In the genomic region with DNA sequence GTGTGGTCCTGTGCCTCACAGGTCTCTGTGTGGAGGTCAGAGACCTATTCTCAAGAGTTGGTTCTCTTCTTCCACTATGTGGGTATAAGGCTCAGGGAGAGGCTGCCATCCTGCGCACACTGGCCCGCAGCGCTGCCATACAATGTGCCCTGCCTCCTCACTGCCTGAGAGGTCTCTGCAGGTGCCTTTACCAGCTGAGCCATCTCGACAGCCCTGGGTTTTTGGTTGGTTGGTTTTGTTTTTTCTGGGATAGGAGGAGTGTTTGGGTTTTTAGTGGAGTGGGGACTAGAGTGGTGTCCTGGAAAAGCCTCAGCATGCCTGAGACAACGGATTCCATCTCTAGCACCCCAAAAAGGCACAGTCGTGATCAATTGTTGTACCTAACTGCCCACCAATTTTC, we compare ENCODE assay signal across 10 mouse cellular contexts. TPM values are rescaled to one million over a fixed set of nuclear protein-coding genes. Genes with fewer than 3 reads are reported as not detected.
DNase-seq lines count a peak whose midpoint lies in the region; ATAC-seq and TF ChIP-seq lines count a peak whose summit lies in the region.
"Had no signal": no experiment of that assay in that cellular context is flagged by ENCODE, and none has a peak within 500 bp of the region (broad histone marks: within the 10 kb centered on the region; RNA-seq: fewer than 3 reads in every experiment).

No protein-coding gene starts in this region.

- TF ChIP-seq EP300 in liver, postnatal 0 days (IDR thresholded peaks at IDR 0.05; ENCODE audit: low read depth): no peak
- no peak for TF ChIP-seq EP300 in heart, adult 2 months (IDR thresholded peaks at IDR 0.05; ENCODE audit: insufficient read depth, low read depth, low read length)

- no peaks in the 10 kb centered on the region for H3K9me3 ChIP-seq in kidney, embryonic 15.5 days (replicated peaks)
- no peaks in the 10 kb centered on the region for H3K9me3 ChIP-seq in ES-E14 (ENCODE audit: control insufficient read depth, insufficient read depth, low read depth, low read length)
- no peaks in the 10 kb centered on the region for H3K9me3 ChIP-seq in embryonic facial prominence, embryonic 15.5 days (replicated peaks)
- H3K9me3 ChIP-seq in liver, postnatal 0 days (ENCODE audit: low read length): no peaks in the 10 kb centered on the region

- no peak overlapping the region for H3K4me3 ChIP-seq in kidney, embryonic 15.5 days (replicated peaks)
- no peak overlapping the region for H3K4me3 ChIP-seq in ES-E14 (ENCODE audit: insufficient read depth in 1 of 2, low read depth in 1 of 2, low read length in 2 of 2, poor library complexity in 1 of 2, severe bottlenecking in 1 of 2)
- no peak overlapping the region for H3K4me3 ChIP-seq in embryonic facial prominence, embryonic 15.5 days (replicated peaks)
- H3K4me3 ChIP-seq in liver, postnatal 0 days (ENCODE audit: low read depth, low read length): no peak overlapping the region
- H3K4me3 ChIP-seq in heart, adult 2 months: no peak overlapping the region

- no peak for TF ChIP-seq POLR2A in heart, adult 2 months (IDR thresholded peaks at IDR 0.05; ENCODE audit: insufficient read depth, low read depth, low read length)

- no peak for TF ChIP-seq CTCF in liver, postnatal 0 days (IDR thresholded peaks at IDR 0.05; ENCODE audit: low read depth)
- TF ChIP-seq CTCF in heart, adult 2 months (IDR thresholded peaks at IDR 0.05): no peak

- ATAC-seq in kidney, embryonic 15.5 days (replicated peaks; ENCODE audit: low FRiP score): no peak
- no peak for ATAC-seq in embryonic facial prominence, embryonic 15.5 days (ENCODE audit: insufficient number of reproducible peaks, low FRiP score, low TSS enrichment, low read depth)
- no peak for ATAC-seq in liver, postnatal 0 days

- WGBS in kidney, embryonic 15.5 days: 80% methylated on average over 6 of the region's 6 CpGs
- WGBS in embryonic facial prominence, embryonic 15.5 days: 78% methylated on average over 6 of the region's 6 CpGs
- 79% methylated on average over 6 of the region's 6 CpGs for WGBS in liver, postnatal 0 days (ENCODE audit: insufficient replicate concordance)
- 83% methylated on average over 6 of the region's 6 CpGs for WGBS in heart, adult 2 months

- H3K27ac ChIP-seq in kidney, embryonic 15.5 days: no peak overlapping the region
- no peak overlapping the region for H3K27ac ChIP-seq in ES-E14 (ENCODE audit: insufficient read depth, low read depth, low read length, poor library complexity, severe bottlenecking)
- peak overlapping the region; percentile 36; the same call in 1 of the 2 replicates for H3K27ac ChIP-seq in embryonic facial prominence, embryonic 15.5 days (replicated peaks)
- H3K27ac ChIP-seq in liver, postnatal 0 days (ENCODE audit: low read depth): peak overlapping the region; percentile 31; the same call in 1 of the 2 replicates
- no peak overlapping the region for H3K27ac ChIP-seq in heart, adult 2 months

- 0 out of 2 replicates have a peak overlapping the region, but pooled peaks have one; percentile 10 for H3K9ac ChIP-seq in kidney, embryonic 15.5 days
- H3K9ac ChIP-seq in ES-E14 (ENCODE audit: insufficient read depth, low read depth, low read length, poor library complexity, severe bottlenecking): peak overlapping the region; percentile 66; the same call in 1 of the 2 replicates
- H3K9ac ChIP-seq in embryonic facial prominence, embryonic 15.5 days: no peak overlapping the region
- no peak overlapping the region for H3K9ac ChIP-seq in liver, postnatal 0 days (replicated peaks)
- no peak overlapping the region for H3K9ac ChIP-seq in heart, adult 2 months (ENCODE audit: low read depth, low read length)

- in situ Hi-C loops in ES-E14 (cut with MboI; ENCODE audit: low sequenced_read_pairs in 2 of 2, unreplicated experiment in 2 of 2): no loop called here

- no peak overlapping the region for H3K4me2 ChIP-seq in kidney, embryonic 15.5 days
- H3K4me2 ChIP-seq in embryonic facial prominence, embryonic 15.5 days (replicated peaks): no peak overlapping the region
- peak overlapping the region; percentile 38 for H3K4me2 ChIP-seq in liver, postnatal 0 days (ENCODE audit: low read depth, low read length)

- H3K36me3 ChIP-seq in kidney, embryonic 15.5 days: peaks cover 31% of the 10 kb centered on the region
- H3K36me3 ChIP-seq in ES-E14 (ENCODE audit: control insufficient read depth, insufficient read depth, low read length, poor library complexity, severe bottlenecking): peaks cover 19% of the 10 kb centered on the region
- H3K36me3 ChIP-seq in embryonic facial prominence, embryonic 15.5 days: peaks cover 24% of the 10 kb centered on the region
- H3K36me3 ChIP-seq in liver, postnatal 0 days (replicated peaks; ENCODE audit: insufficient read depth, low read length): peaks cover 27% of the 10 kb centered on the region
- H3K36me3 ChIP-seq in heart, adult 2 months (ENCODE audit: control insufficient read depth, insufficient read depth, low read length): peaks cover 14% of the 10 kb centered on the region

- peaks cover 22% of the 10 kb centered on the region for H3K4me1 ChIP-seq in kidney, embryonic 15.5 days
- no peaks in the 10 kb centered on the region; a peak in 2 of 4 replicates for H3K4me1 ChIP-seq in ES-E14 (ENCODE audit: control insufficient read depth in 2 of 2, insufficient read depth in 2 of 2, low read length in 2 of 2, poor library complexity in 1 of 2)
- peaks cover 15% of the 10 kb centered on the region for H3K4me1 ChIP-seq in embryonic facial prominence, embryonic 15.5 days
- H3K4me1 ChIP-seq in liver, postnatal 0 days (ENCODE audit: insufficient read depth): peaks cover 16% of the 10 kb centered on the region
- peaks cover 3% of the 10 kb centered on the region for H3K4me1 ChIP-seq in heart, adult 2 months (ENCODE audit: control insufficient read depth, insufficient read depth, low read length)

- H3K79me2 ChIP-seq in heart, adult 2 months (replicated peaks; ENCODE audit: control insufficient read depth, insufficient read depth, low read length): no peaks in the 10 kb centered on the region; the same call in 1 of the 2 replicates

- no peak for DNase-seq in kidney, adult 9 months
- DNase-seq in ES-E14 (ENCODE audit: low read depth, low spot score): no peak
- DNase-seq in liver, postnatal 0 days: no peak
- DNase-seq in embryo, embryonic 10.5 days (ENCODE audit: low spot score): no peak
- no peak for DNase-seq in heart, adult 2 months
- DNase-seq in frontal cortex, adult 2 months (ENCODE audit: extremely low spot score in 1 of 2, low spot score in 1 of 2): no peak
- DNase-seq: adrenal gland, postnatal 25 days; right cerebral cortex, adult 18-20 months had no signal

- H3K27me3 ChIP-seq in kidney, embryonic 15.5 days: no peaks in the 10 kb centered on the region
- no peaks in the 10 kb centered on the region for H3K27me3 ChIP-seq in embryonic facial prominence, embryonic 15.5 days
- H3K27me3 ChIP-seq in liver, postnatal 0 days (ENCODE audit: insufficient read depth, low read length): no peaks in the 10 kb centered on the region
- H3K27me3 ChIP-seq in heart, adult 2 months (ENCODE audit: control insufficient read depth, insufficient read depth, low read length): no peaks in the 10 kb centered on the region

- intact Hi-C loops in heart, adult 2 months (cut with DNase I): loop anchor here (2.0 kb wide), 2 partner anchors 81 to 571 kb away; partner anchors contain the start of gene Lrba

TF ChIP-seq in ES-E14, 5 proteins besides CTCF, POLR2A, EP300 and RAD21:
- TF ChIP-seq ZC3H11A (IDR thresholded peaks at IDR 0.05; ENCODE audit: borderline replicate concordance, low read depth, low read length) (no peak), ZNF384 (IDR thresholded peaks at IDR 0.05; ENCODE audit: low read depth, low read length) (no peak), CHD2 (IDR thresholded peaks at IDR 0.05; ENCODE audit: low read depth, low read length) (no peak), HCFC1 (IDR thresholded peaks at IDR 0.05; ENCODE audit: borderline replicate concordance, insufficient read depth, low read length) (no peak), MAFK (IDR thresholded peaks at IDR 0.05; ENCODE audit: insufficient read depth, low read depth, low read length) (no peak)

RNA-seq across cellular contexts. Expression of gene Rps3a1, which starts 0.8 kb away (rescaled TPM):
- 1,242 and 1,382 TPM in 2 replicates for polyA plus RNA-seq in kidney, embryonic 15.5 days (2015; fragmentation: Nextera tagmentation; extraction: Ambion mirVana)
- total RNA-seq in ES-E14 (2012; rRNA removed): 523 and 665 TPM in 2 replicates
- 1,231 and 1,256 TPM in 2 replicates for polyA plus RNA-seq in embryonic facial prominence, embryonic 15.5 days (2015; fragmentation: Nextera tagmentation; extraction: Ambion mirVana)
- polyA plus RNA-seq in liver, postnatal 0 days (2015; fragmentation: Nextera tagmentation; extraction: Ambion mirVana): 751 and 788 TPM in 2 replicates
- total RNA-seq in heart, adult 2 months (2021): 100 to 1,000 TPM; 482 to 538 TPM
- 186 and 373 TPM in 2 replicates for polyA plus RNA-seq in heart, adult 2 months (2012; rRNA removed)
- polyA plus RNA-seq in frontal cortex, adult 2 months (2012; rRNA removed): 622 and 680 TPM in 2 replicates

Comparison
In these comparisons a context has a peak if more than half of its experiments do, and no peak if none do; other contexts are left out.
1. H3K27ac ChIP-seq: peak in embryonic facial prominence, embryonic 15.5 days (single experiment) and liver, postnatal 0 days (single experiment); none in kidney, embryonic 15.5 days (single experiment), ES-E14 (single experiment) and heart, adult 2 months (single experiment).
2. H3K9ac ChIP-seq: peak in kidney, embryonic 15.5 days (single experiment) and ES-E14 (single experiment); none in embryonic facial prominence, embryonic 15.5 days (single experiment), liver, postnatal 0 days (single experiment) and heart, adult 2 months (single experiment).